Mouse (Mus musculus): Measurements from ENCODE around the gene Dchs1. TPM values are rescaled to one million over a fixed set of nuclear protein-coding genes. Genes with fewer than 3 reads are reported as not detected.
A peak's percentile ranks its signal among the peaks of the same experiment; 100 is the strongest.
"Not testable (repeated sequence)": the region's sequence is repeated elsewhere in the genome, so short reads cannot be mapped to it uniquely, and the experiment has no call there.

The Dchs1 gene
- polyA plus RNA-seq, 1 experiment, result 6.7 TPM

GRCm38 (mm10) chr7:105738948-105739347 is 48.5 kb downstream of the Dchs1 start:
- Histone ChIP-seq H3K4me1 (ENCODE audit: control insufficient read depth, insufficient read depth, insufficient read length) (peaks cover 2% of the 10 kb centered on the region), H3K27ac (ENCODE audit: insufficient read depth, low read length) (peak overlapping the region; percentile 66), H3K36me3 (ENCODE audit: control insufficient read depth, insufficient read depth, low read length) (peaks cover 12% of the 10 kb centered on the region), H3K27me3 (ENCODE audit: control insufficient read depth, insufficient read depth, low read length) (no peaks in the 10 kb centered on the region), H3K4me3 (ENCODE audit: extremely low read depth, insufficient read depth, insufficient read length) (peak overlapping the region; percentile 21; the same call in 1 of the 2 replicates)
- 40% methylated on average over 3 of the region's 3 CpGs for WGBS
- no peak for DNase-seq (ENCODE audit: low read depth in 1 of 2, low spot score in 2 of 2)
- TF ChIP-seq CTCF (IDR thresholded peaks at IDR 0.05; ENCODE audit: extremely low read depth, insufficient read depth, insufficient read length, insufficient replicate concordance) (no peak), POLR2A (IDR thresholded peaks at IDR 0.05; ENCODE audit: low read depth, low read length) (no peak)

- H3K36me3 ChIP-seq (ENCODE audit: control insufficient read depth, insufficient read depth, low read length), result peaks cover 19% of the 10 kb centered on the region
- H3K4me1 ChIP-seq (ENCODE audit: control insufficient read depth, insufficient read depth, insufficient read length), result peaks cover 2% of the 10 kb centered on the region
- no peak overlapping the region for H3K4me3 ChIP-seq (ENCODE audit: extremely low read depth, insufficient read depth, insufficient read length)
- DNase-seq (ENCODE audit: low read depth in 1 of 2, low spot score in 2 of 2), result no peak
- no peaks in the 10 kb centered on the region for H3K27me3 ChIP-seq (ENCODE audit: control insufficient read depth, insufficient read depth, low read length)
- TF ChIP-seq POLR2A (IDR thresholded peaks at IDR 0.05; ENCODE audit: low read depth, low read length) (no peak), CTCF (IDR thresholded peaks at IDR 0.05; ENCODE audit: extremely low read depth, insufficient read depth, insufficient read length, insufficient replicate concordance) (no peak)
- H3K27ac ChIP-seq (ENCODE audit: insufficient read depth, low read length), result no peak overlapping the region
- 58% methylated on average over 2 of the region's 2 CpGs for WGBS
These were observed 49.2 kb downstream of the Dchs1 start for GRCm38 (mm10) chr7:105738286-105738685.

- no peak for TF ChIP-seq CTCF (IDR thresholded peaks at IDR 0.05; ENCODE audit: extremely low read depth, insufficient read depth, insufficient read length, insufficient replicate concordance)
- TF ChIP-seq POLR2A (IDR thresholded peaks at IDR 0.05; ENCODE audit: low read depth, low read length), result no peak
- WGBS, result 44% methylated on average over 3 of the region's 3 CpGs
- Histone ChIP-seq H3K27me3 (ENCODE audit: control insufficient read depth, insufficient read depth, low read length) (no peaks in the 10 kb centered on the region), H3K4me1 (ENCODE audit: control insufficient read depth, insufficient read depth, insufficient read length) (peaks cover 2% of the 10 kb centered on the region), H3K36me3 (ENCODE audit: control insufficient read depth, insufficient read depth, low read length) (peaks cover 22% of the 10 kb centered on the region), H3K4me3 (ENCODE audit: extremely low read depth, insufficient read depth, insufficient read length) (peak overlapping the region; percentile 69; the same call in 1 of the 2 replicates), H3K27ac (ENCODE audit: insufficient read depth, low read length) (no peak overlapping the region)
- DNase-seq (ENCODE audit: low read depth in 1 of 2, low spot score in 2 of 2), result no peak
These were observed 49.8 kb downstream of the Dchs1 start for GRCm38 (mm10) chr7:105737648-105738047.

GRCm38 (mm10) chr7:105736911-105737521 is 50.4 kb downstream of the Dchs1 start, which contains the start of gene Rrp8:
Gene Rrp8 (minus strand): TSS chr7:105737385.
- Histone ChIP-seq H3K4me3 (ENCODE audit: extremely low read depth, insufficient read depth, insufficient read length) (peak within 1 kb of the TSS; percentile 72), H3K27ac (ENCODE audit: insufficient read depth, low read length) (peak within 1 kb of the TSS; percentile 87), H3K27me3 (ENCODE audit: control insufficient read depth, insufficient read depth, low read length) (no peaks in the 10 kb centered on the region), H3K4me1 (ENCODE audit: control insufficient read depth, insufficient read depth, insufficient read length) (peaks cover 2% of the 10 kb centered on the region), H3K36me3 (ENCODE audit: control insufficient read depth, insufficient read depth, low read length) (peaks cover 24% of the 10 kb centered on the region)
- DNase-seq (ENCODE audit: low read depth in 1 of 2, low spot score in 2 of 2), result peak; percentile 2 to 23
- under 1% methylated on average over 30 of the region's 30 CpGs for WGBS
- TF ChIP-seq POLR2A (IDR thresholded peaks at IDR 0.05; ENCODE audit: low read depth, low read length) (no peak), CTCF (IDR thresholded peaks at IDR 0.05; ENCODE audit: extremely low read depth, insufficient read depth, insufficient read length, insufficient replicate concordance) (no peak)

GRCm38 (mm10) chr7:105736264-105736901 is 51.1 kb downstream of the Dchs1 start, which contains the start of gene Ilk:
Gene Ilk (plus strand): TSS chr7:105736592.
- TF ChIP-seq POLR2A (IDR thresholded peaks at IDR 0.05; ENCODE audit: low read depth, low read length) (no peak; the same call in 1 of the 2 replicates), CTCF (IDR thresholded peaks at IDR 0.05; ENCODE audit: extremely low read depth, insufficient read depth, insufficient read length, insufficient replicate concordance) (no peak)
- peak within 1 kb of the TSS; percentile 72 for H3K4me3 ChIP-seq (ENCODE audit: extremely low read depth, insufficient read depth, insufficient read length)
- under 1% methylated on average over 62 of the region's 62 CpGs for WGBS
- H3K27me3 ChIP-seq (ENCODE audit: control insufficient read depth, insufficient read depth, low read length), result no peaks in the 10 kb centered on the region
- H3K27ac ChIP-seq (ENCODE audit: insufficient read depth, low read length), result peak within 1 kb of the TSS; percentile 87
- peaks cover 2% of the 10 kb centered on the region for H3K4me1 ChIP-seq (ENCODE audit: control insufficient read depth, insufficient read depth, insufficient read length)
- H3K36me3 ChIP-seq (ENCODE audit: control insufficient read depth, insufficient read depth, low read length), result peaks cover 23% of the 10 kb centered on the region
- peak; percentile 77 to 89 for DNase-seq (ENCODE audit: low read depth in 1 of 2, low spot score in 2 of 2)

GRCm38 (mm10) chr7:105735464-105735863 is 52.0 kb downstream of the Dchs1 start:
- Histone ChIP-seq H3K36me3 (ENCODE audit: control insufficient read depth, insufficient read depth, low read length) (peaks cover 20% of the 10 kb centered on the region), H3K4me3 (ENCODE audit: extremely low read depth, insufficient read depth, insufficient read length) (peak overlapping the region; percentile 40; the same call in 1 of the 2 replicates)
- H3K27ac ChIP-seq (ENCODE audit: insufficient read depth, low read length); H3K4me1 ChIP-seq (ENCODE audit: control insufficient read depth, insufficient read depth, insufficient read length); H3K27me3 ChIP-seq (ENCODE audit: control insufficient read depth, insufficient read depth, low read length); DNase-seq (ENCODE audit: low read depth in 1 of 2, low spot score in 2 of 2): not testable (repeated sequence)
- 39% methylated on average over 4 of the region's 4 CpGs for WGBS

- 89% methylated on average over 8 of the region's 8 CpGs for WGBS
- TF ChIP-seq CTCF (IDR thresholded peaks at IDR 0.05; ENCODE audit: extremely low read depth, insufficient read depth, insufficient read length, insufficient replicate concordance) (no peak), POLR2A (IDR thresholded peaks at IDR 0.05; ENCODE audit: low read depth, low read length) (no peak)
- Histone ChIP-seq H3K27ac (ENCODE audit: insufficient read depth, low read length) (no peak overlapping the region), H3K36me3 (ENCODE audit: control insufficient read depth, insufficient read depth, low read length) (peaks cover 20% of the 10 kb centered on the region), H3K4me1 (ENCODE audit: control insufficient read depth, insufficient read depth, insufficient read length) (peaks cover 2% of the 10 kb centered on the region), H3K4me3 (ENCODE audit: extremely low read depth, insufficient read depth, insufficient read length) (no peak overlapping the region), H3K27me3 (ENCODE audit: control insufficient read depth, insufficient read depth, low read length) (no peaks in the 10 kb centered on the region)
- DNase-seq (ENCODE audit: low read depth in 1 of 2, low spot score in 2 of 2), result no peak
These were observed 52.6 kb downstream of the Dchs1 start for GRCm38 (mm10) chr7:105734826-105735225.

Measured in spleen, adult 2 months (tissue).